Mouse (Mus musculus) heart, postnatal 0 days (tissue): ENCODE measurements at regions not wholly inside any gene's neighbourhood (a gene's known extent, or its start where the extent isn't known, plus 50 kb on each side); places are given as distances from the start of the nearest gene placed in this dataset.

Experiments used
- CTCF ChIP-seq: IDR thresholded peaks from 2 replicates; pipeline ENCODE4 v1.5.1; 2016; ENCODE audit warnings: antibody characterized with exemption, control low read depth, low read depth
- EP300 ChIP-seq: IDR thresholded peaks from 2 replicates; pipeline ENCODE4 v1.6.1; 2016; ENCODE audit warnings: antibody characterized with exemption, low read depth

DNA sequence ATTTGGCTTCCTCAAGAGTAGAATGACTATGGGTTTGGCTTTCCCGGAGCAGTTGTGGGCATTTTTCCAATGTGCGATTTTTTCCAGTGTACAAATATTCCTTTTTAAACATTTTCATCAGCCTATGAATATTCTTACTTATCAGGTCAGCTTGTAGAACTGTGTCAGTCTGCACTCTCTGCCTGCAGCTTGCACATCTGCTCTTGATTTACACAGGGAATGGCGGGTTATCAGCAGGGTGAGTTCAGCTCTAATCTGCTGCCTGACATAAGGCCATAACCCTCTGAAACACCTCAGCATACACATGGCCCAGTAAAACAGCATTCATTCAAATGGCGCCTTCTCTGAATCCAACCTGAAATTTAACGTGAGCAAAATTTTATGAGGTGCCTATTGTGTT, 241.1 kb upstream of the Noct start:
- TF ChIP-seq EP300 (no peak), CTCF (no peak)
